Mouse (Mus musculus): Measurements from ENCODE around the gene 1700001C19Rik. TPM values are rescaled to one million over a fixed set of nuclear protein-coding genes. Genes with fewer than 3 reads are reported as not detected.

1700001C19Rik gene
- polyA plus RNA-seq, 1 experiment from 2014 or later = 0.45 TPM

DNA sequence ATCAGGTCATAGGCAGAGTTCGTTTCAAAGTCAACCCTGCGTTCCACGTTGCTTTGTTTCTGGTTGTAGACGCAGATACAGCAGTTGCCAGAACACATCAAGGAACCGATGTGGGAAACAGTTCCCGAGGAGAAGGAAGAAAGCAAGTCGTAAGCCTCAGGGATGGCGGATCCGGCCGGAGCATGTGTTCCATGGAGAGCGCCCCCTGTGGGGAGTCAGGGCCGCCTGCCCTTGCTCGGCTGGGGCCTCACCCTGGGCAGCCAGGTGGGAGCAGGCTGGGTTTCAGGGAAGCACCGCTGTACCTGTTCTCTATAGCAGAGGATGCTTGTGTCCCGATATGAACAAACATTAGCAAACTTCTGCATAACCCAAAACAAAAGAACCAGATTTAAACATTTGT lies 59.0 kb downstream of the 1700001C19Rik start:
- no peak for ATAC-seq (ENCODE audit: low FRiP score, low TSS enrichment)
- H3K9me3 ChIP-seq (ENCODE audit: control insufficient read depth, low read length) = no peaks in the 10 kb centered on the region
- peaks cover 20% of the 10 kb centered on the region for H3K36me3 ChIP-seq (ENCODE audit: control insufficient read depth, insufficient read depth, low read length)

DNA sequence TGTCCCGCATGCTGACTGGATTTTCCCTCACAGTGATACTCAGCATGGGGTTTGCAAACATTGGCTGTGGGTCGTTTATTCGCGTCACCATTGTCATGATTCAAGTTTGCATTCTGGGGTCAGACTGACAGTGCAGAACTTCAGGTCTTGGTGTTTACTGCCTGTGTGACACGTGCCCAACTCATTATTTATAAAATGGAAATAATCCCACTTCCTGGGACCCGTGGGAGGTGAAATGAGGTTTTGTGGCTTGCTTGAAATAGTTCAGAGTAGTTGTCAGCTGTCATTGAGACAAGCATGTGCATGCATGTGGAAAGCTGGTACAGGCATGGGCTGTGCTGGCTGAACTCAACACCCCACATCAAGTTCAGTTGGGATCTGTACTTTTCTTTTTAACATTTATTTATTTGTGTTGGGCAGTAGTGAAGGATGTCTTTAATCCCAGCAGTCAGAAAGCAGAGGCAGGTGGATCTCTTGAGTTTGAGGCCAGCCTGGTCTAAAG lies 60.3 kb downstream of the 1700001C19Rik start:
- TF ChIP-seq CTCF (IDR thresholded peaks at IDR 0.05; ENCODE audit: low read depth) (no peak), EP300 (optimal IDR thresholded peaks at IDR 0.05) (no peak)
- no peak overlapping the region for H3K4me2 ChIP-seq (replicated peaks; ENCODE audit: low read depth)
- H3K9me3 ChIP-seq (ENCODE audit: control insufficient read depth, low read length) = no peaks in the 10 kb centered on the region
- WGBS = 76% methylated on average over 6 of the region's 6 CpGs
- no peak overlapping the region for H3K9ac ChIP-seq (ENCODE audit: low read length)
- H3K36me3 ChIP-seq (ENCODE audit: control insufficient read depth, insufficient read depth, low read length) = peaks cover 24% of the 10 kb centered on the region
- DNase-seq (ENCODE audit: low spot score) = no peak
- no peaks in the 10 kb centered on the region for H3K4me1 ChIP-seq (replicated peaks; ENCODE audit: control insufficient read depth, insufficient read depth)
- H3K4me3 ChIP-seq (ENCODE audit: low read depth, low read length) = no peak overlapping the region
- no peaks in the 10 kb centered on the region for H3K27me3 ChIP-seq (ENCODE audit: control insufficient read depth, insufficient read depth, low read length)
- no peak overlapping the region for H3K27ac ChIP-seq (replicated peaks)
- no peak for ATAC-seq (ENCODE audit: low FRiP score, low TSS enrichment)

More for the DNA sequence above, 59.0 kb downstream of the 1700001C19Rik start:
- H3K27me3 ChIP-seq (ENCODE audit: control insufficient read depth, insufficient read depth, low read length) = no peaks in the 10 kb centered on the region
- DNase-seq (ENCODE audit: low spot score) = no peak
- H3K27ac ChIP-seq (replicated peaks) = no peak overlapping the region
- 77% methylated on average over 15 of the region's 15 CpGs for WGBS
- no peak overlapping the region for H3K4me2 ChIP-seq (replicated peaks; ENCODE audit: low read depth)
- no peak overlapping the region for H3K9ac ChIP-seq (ENCODE audit: low read length)
- H3K4me1 ChIP-seq (replicated peaks; ENCODE audit: control insufficient read depth, insufficient read depth) = no peaks in the 10 kb centered on the region
- no peak overlapping the region for H3K4me3 ChIP-seq (ENCODE audit: low read depth, low read length)
- TF ChIP-seq EP300 (optimal IDR thresholded peaks at IDR 0.05) (no peak), CTCF (IDR thresholded peaks at IDR 0.05; ENCODE audit: low read depth) (peak; percentile 26; the same call in 1 of the 2 replicates)

DNA sequence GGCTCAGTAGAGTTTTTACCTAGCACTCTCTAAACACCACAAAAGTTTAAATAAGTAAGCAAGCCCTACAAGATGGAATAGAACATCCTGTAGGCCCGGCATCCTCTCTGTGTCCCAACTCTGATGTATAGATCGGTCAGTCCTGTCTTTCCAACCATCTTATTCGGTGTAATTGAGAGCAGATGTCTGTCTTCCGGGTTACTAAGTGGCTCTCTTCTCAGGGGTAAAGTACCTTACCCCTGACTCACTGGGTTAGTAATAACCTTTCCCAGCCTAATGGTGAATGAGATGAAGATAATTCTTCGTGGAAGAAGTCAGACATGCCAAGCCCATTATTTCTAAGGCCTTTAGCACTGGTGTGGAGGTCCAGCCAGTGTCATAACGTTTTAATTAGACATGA lies 63.2 kb downstream of the 1700001C19Rik start:
- Histone ChIP-seq H3K9me3 (ENCODE audit: control insufficient read depth, low read length) (no peaks in the 10 kb centered on the region), H3K27ac (replicated peaks) (no peak overlapping the region), H3K36me3 (ENCODE audit: control insufficient read depth, insufficient read depth, low read length) (peaks cover 24% of the 10 kb centered on the region), H3K27me3 (ENCODE audit: control insufficient read depth, insufficient read depth, low read length) (no peaks in the 10 kb centered on the region), H3K9ac (ENCODE audit: low read length) (no peak overlapping the region), H3K4me3 (ENCODE audit: low read depth, low read length) (no peak overlapping the region), H3K4me1 (replicated peaks; ENCODE audit: control insufficient read depth, insufficient read depth) (no peaks in the 10 kb centered on the region), H3K4me2 (replicated peaks; ENCODE audit: low read depth) (no peak overlapping the region)
- WGBS = 84% methylated on average over 6 of the region's 6 CpGs
- DNase-seq (ENCODE audit: low spot score) = no peak
- no peak for TF ChIP-seq EP300 (optimal IDR thresholded peaks at IDR 0.05)
- no peak for TF ChIP-seq CTCF (IDR thresholded peaks at IDR 0.05; ENCODE audit: low read depth)
- ATAC-seq (ENCODE audit: low FRiP score, low TSS enrichment) = no peak

DNA sequence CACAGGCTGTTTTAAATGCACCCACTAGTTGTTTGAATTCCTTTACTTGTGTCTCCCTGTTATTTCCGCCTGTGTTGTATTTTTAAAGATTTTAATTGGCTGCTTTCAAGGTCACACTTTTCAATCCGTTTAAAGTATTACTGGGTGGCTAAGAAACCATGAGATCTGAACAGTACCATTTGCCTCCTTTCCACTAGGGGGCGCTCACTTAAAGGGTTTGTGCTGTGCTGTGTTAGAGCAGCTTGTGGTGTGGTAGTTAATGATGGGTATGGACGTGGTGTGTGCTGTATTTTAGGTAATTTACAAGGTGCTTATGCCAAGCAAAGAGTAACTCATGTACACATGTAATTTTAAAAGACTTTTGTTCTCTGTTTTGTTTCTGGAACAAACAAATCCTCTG lies 65.7 kb downstream of the 1700001C19Rik start:
- DNase-seq (ENCODE audit: low spot score) (peak; percentile 62), ATAC-seq (ENCODE audit: low FRiP score, low TSS enrichment) (peak; percentile 82)
- H3K9ac ChIP-seq (ENCODE audit: low read length) = no peak overlapping the region
- whole genome bisulfite sequencing = 6% methylated on average over 4 of the region's 4 CpGs
- no peaks in the 10 kb centered on the region for H3K27me3 ChIP-seq (ENCODE audit: control insufficient read depth, insufficient read depth, low read length)
- peaks cover 17% of the 10 kb centered on the region for H3K36me3 ChIP-seq (ENCODE audit: control insufficient read depth, insufficient read depth, low read length)
- no peaks in the 10 kb centered on the region for H3K4me1 ChIP-seq (replicated peaks; ENCODE audit: control insufficient read depth, insufficient read depth)
- TF ChIP-seq CTCF (IDR thresholded peaks at IDR 0.05; ENCODE audit: low read depth) (peak; percentile 94), EP300 (optimal IDR thresholded peaks at IDR 0.05) (no peak)
- H3K27ac ChIP-seq (replicated peaks) = no peak overlapping the region
- H3K9me3 ChIP-seq (ENCODE audit: control insufficient read depth, low read length) = no peaks in the 10 kb centered on the region
- no peak overlapping the region for H3K4me3 ChIP-seq (ENCODE audit: low read depth, low read length)
- H3K4me2 ChIP-seq (replicated peaks; ENCODE audit: low read depth) = no peak overlapping the region

DNA sequence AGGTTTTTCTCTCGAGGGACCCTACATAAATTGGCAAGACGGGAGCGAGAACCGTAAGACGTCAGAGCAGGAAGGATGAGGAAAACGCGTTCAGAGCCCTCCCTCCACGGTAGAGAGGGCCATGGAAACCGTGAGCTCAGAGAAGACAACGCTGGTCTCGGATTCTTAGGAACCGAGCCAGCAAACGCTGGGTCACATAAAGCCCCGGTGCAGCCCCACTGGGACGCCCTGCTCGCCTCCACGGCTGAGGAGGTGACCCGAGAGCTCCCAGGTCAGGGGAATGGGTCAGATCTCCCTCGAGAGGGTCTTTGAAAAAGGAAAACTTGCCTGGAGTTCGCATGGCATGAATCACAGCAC lies 68.1 kb downstream of the 1700001C19Rik start:
- ATAC-seq (ENCODE audit: low FRiP score, low TSS enrichment) (peak; percentile 36), DNase-seq (ENCODE audit: low spot score) (no peak)
- Histone ChIP-seq H3K4me3 (ENCODE audit: low read depth, low read length) (peak overlapping the region; percentile 75), H3K4me2 (replicated peaks; ENCODE audit: low read depth) (peak overlapping the region; percentile 84), H3K9me3 (ENCODE audit: control insufficient read depth, low read length) (no peaks in the 10 kb centered on the region), H3K27me3 (ENCODE audit: control insufficient read depth, insufficient read depth, low read length) (no peaks in the 10 kb centered on the region), H3K9ac (ENCODE audit: low read length) (peak overlapping the region; percentile 71), H3K36me3 (ENCODE audit: control insufficient read depth, insufficient read depth, low read length) (peaks cover 8% of the 10 kb centered on the region; the same call in 1 of the 2 replicates), H3K27ac (replicated peaks) (peak overlapping the region; percentile 53), H3K4me1 (replicated peaks; ENCODE audit: control insufficient read depth, insufficient read depth) (no peaks in the 10 kb centered on the region)
- TF ChIP-seq CTCF (IDR thresholded peaks at IDR 0.05; ENCODE audit: low read depth) = no peak
- no peak for TF ChIP-seq EP300 (optimal IDR thresholded peaks at IDR 0.05)
- WGBS = 2% methylated on average over 20 of the region's 20 CpGs

DNA sequence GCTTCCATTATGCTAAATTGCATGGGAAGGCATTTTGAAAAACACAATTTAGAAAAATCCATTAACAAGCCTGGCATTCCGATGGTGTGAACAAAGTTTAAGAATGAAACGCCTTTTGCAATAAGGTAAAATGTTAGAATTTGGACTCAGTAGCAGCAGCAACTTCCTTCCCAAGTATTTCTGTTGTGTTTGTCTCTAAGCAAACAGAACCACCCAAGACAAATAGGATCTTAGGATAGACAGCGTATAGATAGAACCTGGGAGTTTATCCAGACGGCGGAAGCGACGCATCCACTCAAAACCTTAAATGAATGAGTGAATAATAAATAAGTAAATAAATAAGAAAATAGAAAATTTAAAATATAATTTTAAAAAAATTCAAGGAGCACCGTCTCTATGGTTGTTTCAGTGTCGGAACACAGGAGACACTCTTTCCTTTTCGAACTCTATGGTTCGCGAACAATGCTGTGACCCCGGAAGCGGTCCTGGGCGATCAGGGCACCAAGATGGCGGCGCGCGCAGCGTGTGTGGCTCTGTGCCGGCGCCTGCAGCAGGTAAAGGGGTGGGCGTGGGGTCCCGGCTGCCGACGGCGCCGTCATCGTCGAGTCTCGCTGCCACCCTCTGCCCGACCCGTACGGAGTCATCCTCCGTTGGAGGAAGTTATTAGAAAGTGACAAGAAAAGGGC lies 68.6 kb downstream of the 1700001C19Rik start, which contains the start of gene Mrps10:
TSS of gene Mrps10 (plus strand) at position 487 of the 686 bp plus-strand sequence.
- H3K27ac ChIP-seq (replicated peaks) = peak within 1 kb of the TSS; percentile 53
- H3K36me3 ChIP-seq (ENCODE audit: control insufficient read depth, insufficient read depth, low read length) = 0 out of 2 replicates have a peak, but pooled peaks cover 6% of the 10 kb centered on the region
- peak; percentile 89 for DNase-seq (ENCODE audit: low spot score)
- peak within 1 kb of the TSS; percentile 84 for H3K4me2 ChIP-seq (replicated peaks; ENCODE audit: low read depth)
- no peaks in the 10 kb centered on the region for H3K27me3 ChIP-seq (ENCODE audit: control insufficient read depth, insufficient read depth, low read length)
- H3K9ac ChIP-seq (ENCODE audit: low read length) = peak within 1 kb of the TSS; percentile 71
- ATAC-seq (ENCODE audit: low FRiP score, low TSS enrichment) = peak; percentile 85
- TF ChIP-seq EP300 (optimal IDR thresholded peaks at IDR 0.05) = no peak
- peak; percentile 12; the same call in 1 of the 2 replicates for TF ChIP-seq CTCF (IDR thresholded peaks at IDR 0.05; ENCODE audit: low read depth)
- H3K4me1 ChIP-seq (replicated peaks; ENCODE audit: control insufficient read depth, insufficient read depth) = no peaks in the 10 kb centered on the region
- H3K4me3 ChIP-seq (ENCODE audit: low read depth, low read length) = peak within 1 kb of the TSS; percentile 75
- H3K9me3 ChIP-seq (ENCODE audit: control insufficient read depth, low read length) = no peaks in the 10 kb centered on the region
- WGBS = 3% methylated on average over 35 of the region's 35 CpGs

Other genes with a start within 250 kb of the 1700001C19Rik start
- 58.6 and 59.5 TPM in 2 replicates for gene Mrps10, start 68.5 kb downstream of the 1700001C19Rik start, polyA plus RNA-seq (2015; fragmentation: Nextera tagmentation; extraction: Ambion mirVana)
- gene Guca1b, start 52.0 kb downstream of the 1700001C19Rik start, polyA plus RNA-seq (2015; fragmentation: Nextera tagmentation; extraction: Ambion mirVana) = 0.17 and 0.22 TPM in 2 replicates
- gene Guca1a, start 36.8 kb downstream of the 1700001C19Rik start, polyA plus RNA-seq (2015; fragmentation: Nextera tagmentation; extraction: Ambion mirVana) = 5.4 and 6.7 TPM in 2 replicates
- 8.9 and 10.9 TPM in 2 replicates for gene AI661453, start 761 bp downstream of the 1700001C19Rik start, polyA plus RNA-seq (2015; fragmentation: Nextera tagmentation; extraction: Ambion mirVana)
- gene Taf8, start 64.9 kb upstream of the 1700001C19Rik start, polyA plus RNA-seq (2015; fragmentation: Nextera tagmentation; extraction: Ambion mirVana) = 11.0 and 11.1 TPM in 2 replicates
- 219 and 242 TPM in 2 replicates for gene Ccnd3, start 67.7 kb upstream of the 1700001C19Rik start, polyA plus RNA-seq (2015; fragmentation: Nextera tagmentation; extraction: Ambion mirVana)
- 13.4 and 13.6 TPM in 2 replicates for gene Bysl, start 174.1 kb upstream of the 1700001C19Rik start, polyA plus RNA-seq (2015; fragmentation: Nextera tagmentation; extraction: Ambion mirVana)
- gene Med20, start 174.2 kb upstream of the 1700001C19Rik start, polyA plus RNA-seq (2015; fragmentation: Nextera tagmentation; extraction: Ambion mirVana) = 23.8 and 25.1 TPM in 2 replicates
- gene Gm20517, start 174.2 kb upstream of the 1700001C19Rik start, polyA plus RNA-seq (2015; fragmentation: Nextera tagmentation; extraction: Ambion mirVana) = 1.1 and 1.5 TPM in 2 replicates
- 1.9 and 2.1 TPM in 2 replicates for gene Usp49, start 193.3 kb upstream of the 1700001C19Rik start, polyA plus RNA-seq (2015; fragmentation: Nextera tagmentation; extraction: Ambion mirVana)